Mouse (Mus musculus): ENCODE data around the gene Tdgf1. TPM values are rescaled to one million over a fixed set of nuclear protein-coding genes. Genes with fewer than 3 reads are reported as not detected.

Gene Tdgf1
- not detected for polyA plus RNA-seq (2014; fragmentation: Illumina TruSeq; extraction: RNeasy Lipid Tissue Mini Kit (QIAGEN cat#74804); ENCODE audit: low read depth, low replicate concordance)

GRCm38 (mm10) chr9:110945926-110946325, at the start of gene Tdgf1:
Gene Tdgf1, minus strand, starts transcription at chr9:110946158.

GRCm38 (mm10) chr9:110990204-110990603, 44.2 kb upstream of the Tdgf1 start, which contains the start of gene Rtp3:
Gene Rtp3, minus strand, starts transcription at chr9:110990583.

GRCm38 (mm10) chr9:110951397-110951796, 5.4 kb upstream of the Tdgf1 start, which contains the start of gene Lrrc2:
Gene Lrrc2, plus strand, starts transcription at chr9:110951545.

GRCm38 (mm10) chr9:110916786-110917185, 29.2 kb downstream of the Tdgf1 start, which contains the start of gene Fam240a:
Gene Fam240a, minus strand, starts transcription at chr9:110916861.

Other genes with a start within 250 kb of the Tdgf1 start
- gene Myl3, start 204.3 kb downstream of the Tdgf1 start, polyA plus RNA-seq (2014; fragmentation: Illumina TruSeq; extraction: RNeasy Lipid Tissue Mini Kit (QIAGEN cat#74804); ENCODE audit: low read depth, low replicate concordance) = not detected
- gene Pth1r, start 199.0 kb downstream of the Tdgf1 start, polyA plus RNA-seq (2014; fragmentation: Illumina TruSeq; extraction: RNeasy Lipid Tissue Mini Kit (QIAGEN cat#74804); ENCODE audit: low read depth, low replicate concordance) = not detected
- gene Prss42, start 148.0 kb downstream of the Tdgf1 start, polyA plus RNA-seq (2014; fragmentation: Illumina TruSeq; extraction: RNeasy Lipid Tissue Mini Kit (QIAGEN cat#74804); ENCODE audit: low read depth, low replicate concordance) = not detected
- gene Prss44, start 132.2 kb downstream of the Tdgf1 start, polyA plus RNA-seq (2014; fragmentation: Illumina TruSeq; extraction: RNeasy Lipid Tissue Mini Kit (QIAGEN cat#74804); ENCODE audit: low read depth, low replicate concordance) = not detected
- not detected for gene Prss43, start 119.5 kb downstream of the Tdgf1 start, polyA plus RNA-seq (2014; fragmentation: Illumina TruSeq; extraction: RNeasy Lipid Tissue Mini Kit (QIAGEN cat#74804); ENCODE audit: low read depth, low replicate concordance)
- gene Prss45, start 111.6 kb downstream of the Tdgf1 start, polyA plus RNA-seq (2014; fragmentation: Illumina TruSeq; extraction: RNeasy Lipid Tissue Mini Kit (QIAGEN cat#74804); ENCODE audit: low read depth, low replicate concordance) = not detected
- not detected for gene Prss46, start 101.7 kb downstream of the Tdgf1 start, polyA plus RNA-seq (2014; fragmentation: Illumina TruSeq; extraction: RNeasy Lipid Tissue Mini Kit (QIAGEN cat#74804); ENCODE audit: low read depth, low replicate concordance)
- gene Prss50, start 88.2 kb downstream of the Tdgf1 start, polyA plus RNA-seq (2014; fragmentation: Illumina TruSeq; extraction: RNeasy Lipid Tissue Mini Kit (QIAGEN cat#74804); ENCODE audit: low read depth, low replicate concordance) = not detected
- gene Als2cl, start 66.3 kb downstream of the Tdgf1 start, polyA plus RNA-seq (2014; fragmentation: Illumina TruSeq; extraction: RNeasy Lipid Tissue Mini Kit (QIAGEN cat#74804); ENCODE audit: low read depth, low replicate concordance) = 3.4 TPM
- gene Tmie, start 66.0 kb downstream of the Tdgf1 start, polyA plus RNA-seq (2014; fragmentation: Illumina TruSeq; extraction: RNeasy Lipid Tissue Mini Kit (QIAGEN cat#74804); ENCODE audit: low read depth, low replicate concordance) = 0.35 TPM
- not detected for gene Fam240a, start 29.3 kb downstream of the Tdgf1 start, polyA plus RNA-seq (2014; fragmentation: Illumina TruSeq; extraction: RNeasy Lipid Tissue Mini Kit (QIAGEN cat#74804); ENCODE audit: low read depth, low replicate concordance)
- gene Lrrc2, start 5.4 kb upstream of the Tdgf1 start, polyA plus RNA-seq (2014; fragmentation: Illumina TruSeq; extraction: RNeasy Lipid Tissue Mini Kit (QIAGEN cat#74804); ENCODE audit: low read depth, low replicate concordance) = 0.35 TPM
- gene Rtp3, start 44.4 kb upstream of the Tdgf1 start, polyA plus RNA-seq (2014; fragmentation: Illumina TruSeq; extraction: RNeasy Lipid Tissue Mini Kit (QIAGEN cat#74804); ENCODE audit: low read depth, low replicate concordance) = 0.22 TPM
- gene Ltf, start 73.1 kb upstream of the Tdgf1 start, polyA plus RNA-seq (2014; fragmentation: Illumina TruSeq; extraction: RNeasy Lipid Tissue Mini Kit (QIAGEN cat#74804); ENCODE audit: low read depth, low replicate concordance) = not detected
- gene Ccrl2, start 111.4 kb upstream of the Tdgf1 start, polyA plus RNA-seq (2014; fragmentation: Illumina TruSeq; extraction: RNeasy Lipid Tissue Mini Kit (QIAGEN cat#74804); ENCODE audit: low read depth, low replicate concordance) = 0.98 TPM
- 169 TPM for gene Lrrfip2, start 171.4 kb upstream of the Tdgf1 start, polyA plus RNA-seq (2014; fragmentation: Illumina TruSeq; extraction: RNeasy Lipid Tissue Mini Kit (QIAGEN cat#74804); ENCODE audit: low read depth, low replicate concordance)

All from sigmoid colon, adult 10 weeks (tissue).